Mouse (Mus musculus) layer of hippocampus, adult 8-10 months (tissue): ENCODE measurements around the gene Proser3. TPM values are rescaled to one million over a fixed set of nuclear protein-coding genes. Genes with fewer than 3 reads are reported as not detected.

ENCODE experiments used
- DNase-seq, 2 experiments: peaks; one replicate each; pipeline ENCODE4 v3.0.0; 2022; ENCODE audit warnings: low spot score in 2 of 2
- total RNA-seq, 4 experiments: library from RNA; stranded (reverse); gene quantifications; 2 replicates each; pipeline ENCODE4 v1.2.4; 2022

The Proser3 gene
- total RNA-seq, 4 experiments from 2014 or later, result 4.4 to 8.9 (median 6.1) TPM

DNA sequence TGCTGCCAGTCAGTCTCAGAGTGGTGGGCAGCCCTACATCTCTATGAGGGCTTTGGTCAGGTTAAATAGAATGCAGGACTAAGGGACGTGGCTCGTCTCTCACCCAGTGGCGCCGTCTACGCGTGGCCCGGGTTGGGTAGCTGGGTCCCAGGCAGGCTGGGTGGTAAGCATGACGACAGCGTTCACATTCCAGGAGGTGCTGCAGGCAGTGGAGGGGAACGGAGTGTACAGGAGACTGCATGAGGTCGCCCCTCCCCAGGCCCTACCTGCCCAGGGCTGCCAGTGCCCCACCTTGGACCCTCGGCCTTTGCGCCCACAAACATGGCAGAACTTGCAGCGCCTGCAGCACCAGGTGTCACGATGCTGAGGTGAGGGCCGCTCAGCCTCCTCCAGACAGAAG, 29.4 kb upstream of the Proser3 start:
- DNase-seq, result no peak

DNA sequence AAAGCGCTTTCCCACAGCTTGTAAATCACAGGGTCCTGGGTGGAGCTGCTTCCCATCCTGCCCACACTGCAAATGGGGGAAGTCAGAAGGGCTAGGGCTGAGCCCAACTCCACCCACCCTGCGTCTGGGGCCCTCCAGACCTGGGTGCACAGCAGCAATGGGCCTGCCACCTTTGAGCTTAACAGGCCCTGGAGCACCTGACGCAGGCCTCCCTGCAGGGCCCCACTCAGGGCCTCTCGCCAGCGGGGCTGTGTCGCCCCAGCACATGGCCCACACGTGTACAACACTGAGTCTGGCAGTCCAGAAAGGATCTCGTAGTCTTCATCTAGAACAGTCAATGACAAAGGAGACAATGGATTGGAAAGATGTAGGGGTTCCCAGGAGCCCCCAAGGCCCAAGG, 27.9 kb upstream of the Proser3 start:
- DNase-seq, result no peak

DNA sequence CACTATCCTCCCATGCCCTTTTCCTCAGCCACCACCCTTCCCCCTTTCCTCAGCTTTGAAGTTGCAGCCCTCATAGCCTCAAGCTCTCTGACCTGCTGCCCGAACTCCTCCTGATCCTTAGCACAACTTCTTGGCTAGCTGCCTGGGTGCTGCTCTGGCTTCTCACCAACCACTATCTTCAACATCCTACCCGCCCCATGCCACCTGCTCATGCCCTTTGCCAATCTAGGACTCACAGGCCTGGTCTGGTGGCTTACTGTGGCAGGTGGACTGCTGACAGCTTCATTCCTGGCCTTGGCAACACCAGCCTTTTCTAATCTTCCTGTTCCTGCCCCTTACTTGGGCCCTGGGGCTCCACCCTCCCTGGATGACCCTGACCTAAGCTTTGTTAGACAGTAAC, 20.9 kb upstream of the Proser3 start:
- no peak for DNase-seq

DNA sequence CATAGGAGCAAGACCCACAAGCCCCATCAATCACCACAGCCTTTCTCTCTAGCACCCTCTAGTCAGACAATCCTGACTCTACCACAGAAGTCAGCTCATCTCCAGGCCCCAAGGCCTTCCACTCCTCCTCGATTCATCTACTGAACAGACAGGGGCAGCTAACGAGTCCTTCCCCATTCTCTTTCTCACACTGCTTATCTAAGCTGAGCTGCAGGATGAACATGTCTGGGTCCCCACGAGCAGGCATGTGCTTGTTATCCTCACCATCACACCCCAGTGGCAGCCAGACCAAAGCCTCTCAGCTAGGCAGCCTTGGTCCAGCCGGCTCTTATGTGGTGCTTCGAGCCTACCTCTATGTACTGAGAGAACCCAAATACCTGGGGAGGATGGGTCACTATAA, 20.3 kb upstream of the Proser3 start:
- DNase-seq, result no peak

DNA sequence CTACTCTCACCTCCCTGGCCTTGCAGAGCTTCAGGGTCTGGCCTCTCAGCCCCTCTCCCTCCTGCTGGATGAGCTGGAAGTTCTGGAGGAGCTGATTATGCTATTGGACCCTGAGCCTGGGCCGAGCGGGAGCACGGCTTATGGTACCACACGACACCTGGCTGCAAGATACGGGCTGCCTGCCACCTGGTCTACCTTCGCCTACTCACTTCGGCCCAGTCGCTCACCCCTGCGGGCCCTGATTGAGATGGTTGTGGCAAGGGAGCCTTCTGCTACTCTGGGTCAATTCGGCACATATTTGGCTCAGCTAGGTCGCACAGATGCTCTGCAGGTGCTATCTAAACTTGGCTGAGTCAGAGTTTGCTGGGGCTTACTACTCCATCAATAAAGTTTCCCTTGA, 15.5 kb upstream of the Proser3 start:
- DNase-seq, result no peak

DNA sequence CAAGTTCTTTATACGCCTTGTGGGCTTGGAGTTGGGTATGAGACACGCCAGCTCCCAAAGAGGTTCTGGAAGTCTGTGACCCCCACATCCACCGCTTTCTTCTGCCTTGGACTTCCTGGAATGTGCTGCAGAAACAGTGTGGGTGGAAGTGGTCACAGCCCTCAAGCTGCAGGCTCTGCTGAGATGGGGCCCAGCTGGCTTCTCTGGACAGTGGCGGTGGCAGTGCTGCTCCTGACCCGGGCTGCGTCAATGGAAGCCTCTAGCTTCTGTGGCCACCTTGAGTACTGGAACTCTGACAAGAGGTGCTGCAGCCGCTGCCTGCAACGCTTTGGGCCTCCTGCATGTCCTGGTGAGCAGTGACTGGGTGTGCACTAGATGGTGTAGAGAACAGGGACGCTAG, 13.9 kb upstream of the Proser3 start:
- no peak for DNase-seq

DNA sequence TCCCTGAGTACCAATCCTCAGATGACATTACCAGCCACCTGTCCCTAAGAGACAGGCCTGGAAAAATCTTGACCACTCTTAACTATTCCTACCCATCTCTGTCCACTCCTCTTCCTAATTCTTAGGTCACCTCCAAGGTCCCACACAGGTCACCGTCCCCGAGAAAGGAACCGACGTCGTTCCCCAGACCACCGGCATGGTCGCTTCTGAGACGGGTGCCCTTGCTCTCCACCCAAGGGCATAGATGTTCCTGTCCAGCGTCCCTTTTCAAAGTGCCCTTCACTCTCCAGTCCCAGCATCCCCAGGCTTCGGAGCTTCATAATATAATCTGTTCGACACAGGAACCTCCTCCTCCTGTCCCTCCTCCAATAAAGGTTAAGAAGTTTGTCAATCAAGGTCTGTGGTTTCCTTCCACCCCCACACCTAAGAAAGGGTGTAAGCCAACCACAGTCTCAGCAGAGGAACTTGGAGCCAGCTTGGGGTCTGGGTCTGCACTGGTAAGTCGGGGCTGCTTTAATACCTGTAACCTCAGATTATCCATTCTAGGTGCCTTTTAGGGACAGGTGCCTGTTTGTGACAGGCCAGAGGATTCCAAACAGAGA, 13.0 kb upstream of the Proser3 start, which contains the start of gene Igflr1:
Igflr1 (plus strand) TSS at position 458 of the 602 bp plus-strand sequence.
- DNase-seq, result no peak

DNA sequence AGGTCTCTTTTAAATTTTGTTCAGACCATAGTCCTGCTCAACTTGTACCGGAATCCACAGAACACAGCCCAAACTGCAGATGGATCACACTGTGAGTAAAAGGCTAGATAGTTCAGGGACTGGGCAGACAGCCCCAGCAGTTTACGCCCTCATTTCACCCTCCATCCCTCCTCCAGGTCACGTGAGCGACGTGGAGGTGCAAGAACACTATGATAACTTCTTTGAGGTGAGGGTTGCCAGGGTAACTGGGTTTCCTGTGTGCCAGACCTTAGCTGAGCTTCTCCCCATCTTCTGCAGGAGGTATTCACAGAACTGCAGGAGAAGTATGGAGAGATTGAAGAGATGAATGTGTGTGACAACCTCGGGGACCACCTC, 11.8 kb upstream of the Proser3 start:
- DNase-seq, result no peak

DNA sequence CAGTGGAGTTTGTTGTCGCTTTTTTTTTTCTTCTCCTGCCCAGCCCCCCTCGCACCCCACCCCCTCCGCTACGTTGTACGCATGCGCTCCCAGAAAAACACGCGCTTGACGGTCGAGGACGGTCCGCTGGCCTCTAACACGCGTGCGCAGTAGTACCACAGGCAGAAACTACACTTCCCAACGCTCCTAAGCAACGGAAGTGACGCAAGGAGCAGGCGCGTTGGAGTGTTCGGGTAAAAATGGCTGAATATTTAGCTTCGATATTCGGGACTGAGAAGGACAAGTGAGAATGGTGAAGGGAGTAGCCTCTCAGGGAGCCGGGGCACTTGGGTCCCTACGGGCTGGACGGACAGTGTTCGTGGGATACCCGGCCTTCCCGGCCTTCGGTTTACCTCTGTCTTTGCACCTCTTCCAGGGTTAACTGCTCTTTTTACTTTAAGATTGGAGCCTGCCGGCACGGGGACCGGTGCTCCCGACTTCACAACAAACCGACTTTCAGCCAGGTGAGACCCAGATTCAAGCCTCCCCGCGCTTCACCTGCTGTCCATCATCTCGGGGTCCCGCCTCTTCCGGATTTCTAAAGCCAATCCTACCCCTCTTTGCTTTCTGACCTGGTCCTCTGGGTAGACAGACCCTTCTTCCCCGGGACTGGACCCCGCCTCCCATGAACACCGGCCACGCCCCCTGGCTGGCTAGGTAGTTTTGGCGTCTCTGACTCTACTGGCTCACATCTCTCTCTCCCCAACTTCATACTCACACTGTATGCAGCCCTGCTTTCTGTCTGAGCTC, 11.2 kb upstream of the Proser3 start, which contains the start of the genes U2af1l4, Gm49396 and Psenen:
U2af1l4 (plus strand) TSS at position 185 of the 789 bp plus-strand sequence.
Gm49396 (plus strand) TSS at position 228 of the 789 bp plus-strand sequence.
Psenen (minus strand) TSS at position 511 of the 789 bp plus-strand sequence.
- DNase-seq, result peak; percentile 96

DNA sequence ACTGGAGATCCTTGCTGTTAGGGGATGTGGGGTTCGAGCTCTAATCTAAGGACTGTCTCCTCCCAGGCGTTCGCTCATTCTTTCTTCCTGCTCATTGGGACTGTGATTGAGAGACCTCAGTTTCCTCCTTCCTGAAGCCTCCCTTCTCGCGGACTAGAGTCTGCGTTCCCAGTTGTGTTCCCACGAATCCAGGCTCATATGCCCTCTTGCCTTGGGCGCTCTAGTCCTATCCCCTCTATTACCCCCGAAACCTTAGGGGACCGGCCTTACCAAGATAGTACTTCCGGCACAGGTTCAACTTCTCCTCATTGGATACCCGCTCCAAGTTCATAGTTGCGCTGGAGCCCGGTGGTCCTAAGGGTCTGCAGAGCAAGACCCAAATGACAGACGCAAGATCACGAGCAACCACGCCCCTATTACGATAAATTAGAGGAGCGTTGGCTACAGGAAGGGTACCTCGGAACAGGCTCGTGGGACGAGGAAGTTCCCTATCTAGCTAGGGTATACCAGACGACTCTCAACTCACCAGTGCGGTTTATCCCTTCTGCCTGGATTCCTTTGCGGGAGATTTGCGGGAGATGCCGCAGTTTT, 10.5 kb upstream of the Proser3 start:
- peak in 1 of 2 experiments; percentile 44 for DNase-seq

DNA sequence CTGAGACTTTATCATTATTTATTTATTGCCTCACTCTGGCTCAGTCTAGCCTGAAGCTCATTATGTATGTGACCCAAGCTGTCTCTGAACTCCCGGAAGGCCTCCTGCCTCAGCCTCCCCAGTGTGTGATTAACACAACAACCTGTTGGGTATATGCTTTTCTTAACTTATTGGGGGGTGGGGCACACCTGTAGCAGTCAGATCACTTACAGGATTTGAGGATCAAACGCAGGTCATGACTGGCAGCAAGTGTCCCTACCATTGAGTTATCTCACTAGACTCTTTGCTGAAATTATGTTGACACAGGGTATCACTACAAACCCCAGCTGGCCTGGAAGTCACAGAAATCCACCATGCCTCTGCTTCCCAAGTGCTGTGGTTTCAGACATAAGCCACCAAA, 8.2 kb upstream of the Proser3 start:
- DNase-seq, result no peak

DNA sequence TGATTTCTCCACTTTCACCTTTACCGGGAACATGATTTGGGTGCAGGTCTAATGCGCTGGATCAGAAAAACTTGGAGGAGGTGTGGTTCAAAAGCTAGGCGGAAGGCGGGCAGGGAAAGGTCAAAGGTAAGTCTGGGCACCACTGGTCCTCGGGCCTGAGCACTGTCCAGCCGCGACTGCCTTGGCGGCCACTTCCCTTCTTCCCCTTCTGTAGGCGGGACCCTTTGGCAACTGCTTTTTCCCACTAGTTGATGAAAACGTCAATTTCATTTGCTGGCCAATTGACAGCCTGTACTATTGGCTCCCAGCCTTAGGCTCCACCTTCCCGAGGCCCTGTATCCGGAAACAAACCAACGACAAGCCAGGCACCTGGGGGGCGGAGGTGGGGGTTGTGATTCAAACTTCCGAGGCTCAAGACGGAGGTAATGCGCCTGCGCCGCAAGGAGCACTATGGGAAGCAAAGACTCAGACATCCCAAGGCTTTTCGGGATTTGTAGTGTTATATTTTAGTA, 7.4 kb upstream of the Proser3 start, which contains the start of gene Lin37:
Lin37 (minus strand) TSS at position 396 of the 512 bp plus-strand sequence.
- DNase-seq, result peak; percentile 99

DNA sequence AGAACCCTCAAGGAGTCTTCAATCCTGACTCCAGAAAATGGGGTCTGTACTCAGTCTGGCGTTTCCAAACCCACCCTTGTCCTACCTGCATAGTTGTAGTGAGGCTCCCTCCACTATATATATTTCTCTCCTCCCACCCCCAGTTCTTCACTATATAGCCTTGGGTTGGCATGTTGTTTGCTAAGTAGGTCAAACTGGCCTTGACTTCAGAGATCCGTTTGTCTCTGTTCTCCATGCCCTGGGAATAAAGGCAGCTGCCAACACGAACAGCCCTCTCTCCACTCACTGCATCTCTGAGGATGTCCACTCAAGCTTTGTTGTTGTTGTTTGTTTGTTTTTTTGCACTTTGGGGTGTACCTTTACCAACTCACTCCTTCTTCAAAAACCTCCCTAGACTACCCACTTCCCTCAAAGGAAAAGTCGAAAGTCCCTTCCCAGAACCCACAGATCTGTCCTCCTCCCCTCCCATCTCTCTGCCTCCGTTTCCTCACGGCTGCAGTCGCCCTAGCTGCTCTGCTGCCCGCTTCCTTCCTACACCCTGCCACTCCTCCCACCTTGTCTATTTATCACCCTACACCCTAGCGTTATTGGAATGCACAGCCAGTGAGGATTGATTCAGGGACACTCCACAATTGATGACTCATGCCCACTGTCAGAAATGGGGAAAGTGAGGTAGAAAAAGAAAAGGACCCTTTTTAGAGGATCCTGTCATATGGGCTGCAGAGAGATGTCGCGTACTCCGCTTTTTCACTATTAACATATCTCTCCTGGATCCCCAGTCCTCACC, 6.8 kb upstream of the Proser3 start:
- DNase-seq, result no peak

DNA sequence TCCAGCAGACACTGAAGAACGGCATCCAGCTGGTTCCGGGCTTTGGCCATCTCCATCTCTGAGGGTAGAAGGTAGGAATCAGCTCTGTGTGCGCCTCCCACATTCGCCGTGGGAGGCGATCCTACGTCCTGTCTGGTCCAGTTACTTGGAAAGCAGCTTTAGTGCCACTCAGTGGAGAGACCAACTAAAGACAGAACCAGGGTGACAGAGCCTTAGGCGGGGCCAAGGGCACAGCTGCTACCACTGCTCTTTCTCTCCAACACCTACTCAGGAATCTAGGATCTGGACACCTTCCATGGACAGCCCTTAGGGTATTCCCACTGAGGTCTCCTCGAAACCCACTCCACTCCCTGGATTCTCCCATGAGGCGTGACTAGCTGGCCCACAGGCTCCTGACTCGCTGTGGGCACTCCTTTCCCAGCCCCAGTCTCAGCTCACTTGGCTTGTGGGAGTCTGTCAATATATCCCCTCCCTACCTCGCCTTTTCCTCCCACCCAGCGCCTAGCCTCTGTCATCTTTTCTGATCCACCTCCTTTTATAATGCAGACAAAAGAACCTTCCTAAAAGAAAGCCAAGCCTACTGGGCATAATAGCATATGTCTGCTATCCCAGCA, 5.9 kb upstream of the Proser3 start:
- DNase-seq, result no peak

DNA sequence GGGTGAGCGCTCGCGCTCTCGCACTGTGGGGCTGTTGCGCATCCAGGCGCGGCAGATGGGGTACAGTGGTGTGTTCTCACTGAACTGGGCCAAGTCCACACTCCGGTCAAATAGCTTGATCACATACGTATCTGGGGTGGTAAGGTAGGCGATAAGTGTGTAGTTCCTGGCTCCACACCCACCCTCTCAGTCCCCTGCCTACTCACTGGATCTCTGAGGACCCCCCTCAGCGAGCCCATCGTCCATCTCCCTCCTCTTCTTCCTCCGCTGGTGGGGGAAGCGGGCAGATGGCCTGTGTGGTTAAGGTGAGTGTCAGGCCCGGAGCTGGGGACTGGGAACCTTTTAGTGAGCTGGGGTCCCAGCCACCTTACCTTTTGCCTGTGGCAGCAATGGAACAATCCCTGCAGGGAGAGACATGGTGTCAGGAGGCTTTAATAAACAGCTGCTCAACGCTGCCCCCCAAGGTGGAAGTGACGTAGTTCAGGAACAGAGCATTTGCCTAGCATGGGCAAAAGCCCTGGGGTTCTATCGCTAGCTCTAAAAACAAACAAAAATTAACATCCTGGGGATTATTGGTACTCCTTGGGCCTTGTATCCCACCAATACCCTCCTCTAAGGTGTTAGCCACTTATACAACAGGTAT, 4.9 kb upstream of the Proser3 start:
- DNase-seq, result no peak

DNA sequence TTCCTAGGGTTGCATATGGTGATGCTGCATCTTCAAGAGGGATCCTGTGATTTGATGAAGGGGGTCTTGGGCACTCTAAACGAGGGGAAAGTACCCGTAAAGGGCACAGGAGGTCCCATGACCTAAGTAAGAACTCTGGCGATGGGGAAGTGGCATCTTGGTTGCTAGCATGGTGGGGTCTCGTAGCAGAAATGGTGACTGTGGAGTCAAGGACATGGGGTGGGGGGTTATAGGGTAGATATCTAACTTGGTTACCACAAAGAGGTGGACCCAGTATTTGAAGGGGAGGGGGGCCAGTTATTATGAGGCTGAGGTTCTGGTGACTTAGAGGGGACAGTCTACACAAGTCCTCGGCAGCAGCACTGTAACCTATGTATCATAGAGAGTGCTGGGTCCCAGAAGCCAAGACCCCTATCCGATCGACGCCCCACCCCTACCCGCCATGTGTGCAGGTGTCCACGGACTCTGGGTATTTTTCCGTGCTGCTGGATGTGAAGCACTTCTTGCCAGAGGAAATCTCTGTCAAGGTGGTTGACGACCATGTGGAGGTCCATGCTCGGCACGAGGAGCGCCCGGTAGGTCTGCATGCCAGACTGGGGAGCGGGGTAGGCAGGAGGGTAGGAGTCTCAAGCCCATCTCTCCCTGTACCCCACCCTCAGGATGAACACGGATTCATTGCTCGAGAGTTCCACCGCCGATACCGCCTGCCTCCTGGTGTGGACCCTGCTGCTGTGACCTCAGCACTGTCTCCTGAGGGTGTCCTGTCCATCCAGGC, 1.9 kb upstream of the Proser3 start:
- no peak for DNase-seq

DNA sequence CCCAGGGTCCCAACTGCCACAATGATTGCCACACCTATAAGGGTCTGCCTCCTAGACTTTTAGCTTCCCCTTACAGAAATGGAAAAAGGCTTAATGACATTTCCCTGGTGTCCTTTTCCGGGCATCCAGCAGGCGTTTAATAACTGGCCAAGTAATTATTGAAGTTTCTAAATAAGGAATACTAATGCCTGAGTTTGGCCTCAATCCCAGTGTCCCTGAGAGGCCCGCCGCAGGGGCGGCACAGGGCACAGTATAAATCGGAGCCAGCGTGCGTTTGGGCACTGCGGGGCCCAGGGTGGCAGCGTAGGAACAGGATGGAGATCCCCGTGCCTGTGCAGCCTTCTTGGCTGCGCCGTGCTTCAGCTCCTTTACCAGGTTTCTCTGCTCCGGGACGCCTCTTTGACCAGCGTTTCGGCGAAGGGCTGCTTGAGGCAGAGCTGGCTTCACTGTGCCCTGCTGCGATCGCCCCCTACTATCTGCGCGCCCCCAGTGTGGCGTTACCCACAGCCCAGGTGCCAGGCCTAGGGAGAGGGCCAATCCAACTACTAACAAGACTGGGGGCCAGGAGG, 1.0 kb upstream of the Proser3 start:
- peak; percentile 26 to 53 for DNase-seq

DNA sequence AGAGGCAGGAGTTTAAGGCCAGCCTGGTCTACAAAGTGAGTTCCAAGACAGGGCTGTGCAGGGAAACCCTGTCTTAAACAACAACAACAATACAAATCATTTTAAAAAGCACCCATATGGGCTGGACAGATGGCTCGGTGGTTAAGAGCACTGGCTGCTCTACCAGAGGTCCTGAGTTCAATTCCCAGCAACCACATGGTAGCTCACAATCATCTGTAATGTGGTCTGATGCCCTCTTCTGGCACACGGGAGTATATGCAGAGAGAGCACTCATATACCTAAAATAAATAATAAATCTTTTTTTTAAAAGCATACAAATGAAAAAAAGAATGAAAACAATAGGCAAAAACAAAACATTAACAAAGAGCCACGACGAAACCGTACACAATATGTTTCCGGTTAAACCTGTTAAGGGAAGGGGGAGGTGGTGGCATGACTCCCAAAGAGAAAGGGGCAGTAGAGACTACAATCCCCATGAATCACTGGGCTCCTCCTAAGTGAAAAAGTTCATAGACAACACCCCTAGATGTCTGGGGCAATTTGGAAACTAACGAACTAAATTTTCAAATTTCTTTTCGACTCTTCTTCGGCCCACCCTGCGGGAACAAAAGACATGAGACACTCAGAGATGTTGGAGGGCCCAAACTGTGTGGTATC, 526 bp downstream of the Proser3 start:
- no peak for DNase-seq

DNA sequence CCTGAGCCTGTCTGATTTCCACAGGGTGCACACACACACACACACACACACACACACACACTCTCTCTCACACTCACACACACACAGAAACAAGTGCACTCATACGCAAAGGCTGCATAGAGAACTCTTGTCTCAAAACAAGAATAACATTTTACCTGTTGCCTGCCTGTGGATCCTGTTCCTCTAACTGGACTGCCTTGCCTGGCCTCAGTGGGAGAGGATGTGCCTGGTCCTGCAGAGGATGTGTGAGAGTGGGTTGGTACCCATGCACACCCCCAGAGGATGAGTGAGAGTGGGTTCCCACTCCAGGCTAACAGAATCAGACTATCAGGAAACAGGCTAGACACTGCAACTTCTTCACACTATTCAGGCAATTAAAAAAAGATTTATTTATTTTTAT, 1.5 kb downstream of the Proser3 start:
- no peak for DNase-seq
